Mouse (Mus musculus) R1 (cell line): ENCODE measurements around the gene Olfr1126.
"Not testable (repeated sequence)": the region's sequence is repeated elsewhere in the genome, so short reads cannot be mapped to it uniquely, and the experiment has no call there.

ENCODE experiments used
- DNase-seq: peaks from one replicate; pipeline ENCODE4 v3.0.0-alpha.2; 2018; ENCODE audit warnings: low read depth, low spot score

Gene Olfr1126

GRCm38 (mm10) chr2:87453662-87454061 lies at the start of gene Olfr1126:
TSS of gene Olfr1126 (plus strand) at chr2:87453962.
- DNase-seq: no peak

- no peak for DNase-seq
Measured at GRCm38 (mm10) chr2:87416335-87416734, 37.4 kb upstream of the Olfr1126 start, which contains the start of gene Olfr1123. TSS of gene Olfr1123 (plus strand) at chr2:87416635.

- no peak for DNase-seq
Measured at GRCm38 (mm10) chr2:87429975-87430374, 23.8 kb upstream of the Olfr1126 start, which contains the start of gene Olfr1124. TSS of gene Olfr1124 (plus strand) at chr2:87430275.

- DNase-seq: peak; percentile 55
Measured at GRCm38 (mm10) chr2:87437731-87438130, 16.0 kb upstream of the Olfr1126 start.

- DNase-seq: no peak
Measured at GRCm38 (mm10) chr2:87461769-87462168, 8.0 kb downstream of the Olfr1126 start.

GRCm38 (mm10) chr2:87480207-87480606 lies 26.4 kb downstream of the Olfr1126 start:
- peak; percentile 87 for DNase-seq

- DNase-seq: peak; percentile 94
Measured at GRCm38 (mm10) chr2:87481158-87481557, 27.4 kb downstream of the Olfr1126 start.

GRCm38 (mm10) chr2:87482276-87482675 lies 28.5 kb downstream of the Olfr1126 start:
- peak; percentile 36 for DNase-seq

GRCm38 (mm10) chr2:87496993-87497392 lies 43.2 kb downstream of the Olfr1126 start, which contains the start of gene Pramel7:
TSS of gene Pramel7 (minus strand) at chr2:87497093.
- not testable (repeated sequence) for DNase-seq

- no peak for DNase-seq
Measured at GRCm38 (mm10) chr2:87506265-87506664, 52.5 kb downstream of the Olfr1126 start, which contains the start of gene Pramel6. TSS of gene Pramel6 (plus strand) at chr2:87506565.
